Mouse (Mus musculus): ENCODE measurements around the gene Bach2.

DNA sequence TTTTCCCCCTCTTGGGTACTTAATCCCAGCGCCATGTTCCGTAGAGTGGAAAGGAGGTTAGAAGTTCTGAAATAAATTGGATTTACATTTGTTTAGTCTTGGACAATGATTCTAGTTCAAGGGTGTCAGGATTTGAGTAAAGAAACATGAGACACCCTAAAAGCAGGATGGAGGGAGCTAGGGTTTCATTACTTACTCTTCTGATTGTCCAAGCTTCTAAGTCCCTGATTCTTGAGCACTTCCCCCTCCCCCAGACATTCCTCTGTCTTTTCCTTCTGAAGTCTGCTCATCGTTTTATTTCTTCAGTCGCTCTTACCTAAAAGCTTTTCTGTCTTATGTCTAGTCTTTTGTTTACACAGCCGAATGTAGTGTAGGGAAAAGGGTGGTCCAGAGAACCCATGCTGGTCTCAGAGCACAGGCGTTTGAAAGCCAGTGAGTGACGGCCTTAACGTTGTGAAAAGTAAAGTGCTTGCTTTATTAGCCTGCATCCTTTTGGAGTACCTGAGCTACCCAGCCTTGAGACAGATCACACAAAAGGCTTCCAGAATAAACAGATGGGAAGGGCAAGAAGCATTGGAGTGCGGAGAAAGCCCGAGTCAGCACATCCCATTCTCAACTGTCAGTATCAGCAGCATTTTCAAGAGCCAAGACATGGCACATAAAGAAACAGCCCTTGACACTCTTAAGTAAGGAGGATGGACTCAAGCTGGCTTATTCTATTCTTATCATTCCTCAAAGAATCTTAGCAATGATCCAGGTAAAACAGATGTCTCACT, 73.8 kb downstream of the Bach2 start:
- TF ChIP-seq POLR2A (IDR thresholded peaks at IDR 0.05; ENCODE audit: insufficient read depth, low read length) (no peak), EP300 (IDR thresholded peaks at IDR 0.05; ENCODE audit: insufficient read depth, low read depth, low read length) (no peak)
